Comparison of ENCODE assay signal across 9 mouse cellular contexts in genomic region chr5:34543114-34543513, GRCm38 (mm10). TPM values are rescaled to one million over a fixed set of nuclear protein-coding genes. Genes with fewer than 3 reads are reported as not detected.
DNase-seq lines count a peak whose midpoint lies in the region; ATAC-seq and TF ChIP-seq lines count a peak whose summit lies in the region.
"Had no signal": no experiment of that assay in that cellular context is flagged by ENCODE, and none has a peak within 500 bp of the region (broad histone marks: within the 10 kb centered on the region; RNA-seq: fewer than 3 reads in every experiment).

No protein-coding gene starts in this region.

- 70% methylated on average over 4 of the region's 4 CpGs for WGBS in hindbrain, postnatal 0 days

- H3K4me3 ChIP-seq in G1E (ENCODE audit: low read depth, low read length) = peak overlapping the region; percentile 58
- H3K4me3 ChIP-seq in hindbrain, postnatal 0 days (ENCODE audit: low read length) = no peak overlapping the region

- no peak overlapping the region for H3K9ac ChIP-seq in hindbrain, postnatal 0 days (replicated peaks; ENCODE audit: low read length)

- ATAC-seq in G1E (ENCODE audit: extremely low read depth, insufficient number of reproducible peaks, low FRiP score, poor library complexity, severe bottlenecking) = peak; percentile 54
- no peak for ATAC-seq in hindbrain, postnatal 0 days

- DNase-seq in B cell, adult 2 months = peak; percentile 44 to 52
- DNase-seq in G1E (ENCODE audit: low spot score) = peak; percentile 52
- peak; percentile 27 for DNase-seq in heart, postnatal 4 days
- peak; percentile 54 to 60 for DNase-seq in lung, postnatal 4 days
- DNase-seq in hindbrain, postnatal 0 days (ENCODE audit: low spot score) = no peak
- DNase-seq in retina, postnatal 1 day = no peak
- DNase-seq in layer of hippocampus, adult 18-20 months (ENCODE audit: low spot score in 2 of 2) = no peak
- no peak for DNase-seq in cerebellum, adult 18-20 months
- DNase-seq: cerebellum, adult 11 months had no signal

- TF ChIP-seq CTCF in G1E (IDR thresholded peaks at IDR 0.05; ENCODE audit: low read depth, low read length) = no peak
- no peak for TF ChIP-seq CTCF in hindbrain, postnatal 0 days (IDR thresholded peaks at IDR 0.05; ENCODE audit: low read depth)

- H3K36me3 ChIP-seq in G1E (replicated peaks) = no peaks in the 10 kb centered on the region
- no peaks in the 10 kb centered on the region for H3K36me3 ChIP-seq in hindbrain, postnatal 0 days (ENCODE audit: insufficient read depth, low read length)

- H3K9me3 ChIP-seq in G1E (replicated peaks) = no peaks in the 10 kb centered on the region
- no peaks in the 10 kb centered on the region for H3K9me3 ChIP-seq in hindbrain, postnatal 0 days (ENCODE audit: low read length)

- no peak overlapping the region for H3K4me2 ChIP-seq in hindbrain, postnatal 0 days (ENCODE audit: low read depth, low read length)

- H3K27ac ChIP-seq in hindbrain, postnatal 0 days = no peak overlapping the region

- H3K4me1 ChIP-seq in G1E (ENCODE audit: insufficient read depth, low read depth, low read length) = peaks cover 27% of the 10 kb centered on the region
- no peaks in the 10 kb centered on the region for H3K4me1 ChIP-seq in hindbrain, postnatal 0 days (ENCODE audit: insufficient read depth, low read length)

- H3K27me3 ChIP-seq in G1E (ENCODE audit: insufficient read depth, low read length) = peaks cover 53% of the 10 kb centered on the region
- no peaks in the 10 kb centered on the region for H3K27me3 ChIP-seq in hindbrain, postnatal 0 days (ENCODE audit: insufficient read depth, low read length)

RNA-seq across cellular contexts. Expression of gene Sh3bp2, which starts 17.5 kb away (rescaled TPM):
- total RNA-seq in G1E (2014; fragmentation: Nextera tagmentation) (2.2 and 3.1 TPM in 2 replicates), G1E (2017) (3.5 and 5.6 TPM in 2 replicates)
- polyA plus RNA-seq in G1E (2012) = 5.7 and 6.7 TPM in 2 replicates
- total RNA-seq in heart, postnatal 4 days (2021) = 1 to 10 TPM; 6.1 to 7.9 TPM
- 29.8 and 37.7 TPM in 2 replicates for total RNA-seq in hindbrain, postnatal 0 days (2014; rRNA removed)
- polyA plus RNA-seq in hindbrain, postnatal 0 days (2015; fragmentation: Nextera tagmentation; extraction: Ambion mirVana) = 12.0 and 14.1 TPM in 2 replicates
- 1 to 10 TPM; 3.9 to 5.2 TPM for total RNA-seq in layer of hippocampus, adult 18-20 months (2021)

RNA-seq across cellular contexts. Expression of gene Tnip2, which starts 29.3 kb away (rescaled TPM):
- total RNA-seq in G1E (2014; fragmentation: Nextera tagmentation) (5.4 and 11.1 TPM in 2 replicates), G1E (2017) (17.1 and 19.6 TPM in 2 replicates)
- polyA plus RNA-seq in G1E (2012) = 4.8 and 4.9 TPM in 2 replicates
- 10 to 100 TPM in 1 of 2 experiments, 1 to 10 TPM in 1; 8.8 to 10.3 TPM for total RNA-seq in heart, postnatal 4 days (2021)
- total RNA-seq in hindbrain, postnatal 0 days (2014; rRNA removed) = 11.1 and 12.8 TPM in 2 replicates
- 14.1 and 14.5 TPM in 2 replicates for polyA plus RNA-seq in hindbrain, postnatal 0 days (2015; fragmentation: Nextera tagmentation; extraction: Ambion mirVana)
- 10 to 100 TPM; 22.9 to 24.3 TPM for total RNA-seq in layer of hippocampus, adult 18-20 months (2021)

RNA-seq across cellular contexts. Expression of gene Add1, which starts 30.4 kb away (rescaled TPM):
- 147 and 158 TPM in 2 replicates for total RNA-seq in G1E (2014; fragmentation: Nextera tagmentation)
- total RNA-seq in G1E (2017) = 95.2 and 103 TPM in 2 replicates
- polyA plus RNA-seq in G1E (2012) = 257 TPM in 2 replicates
- total RNA-seq in heart, postnatal 4 days (2021) = 100 to 1,000 TPM; 202 to 209 TPM
- total RNA-seq in hindbrain, postnatal 0 days (2014; rRNA removed) = 272 and 279 TPM in 2 replicates
- 165 and 166 TPM in 2 replicates for polyA plus RNA-seq in hindbrain, postnatal 0 days (2015; fragmentation: Nextera tagmentation; extraction: Ambion mirVana)
- 100 to 1,000 TPM; 452 to 467 TPM for total RNA-seq in layer of hippocampus, adult 18-20 months (2021)

Comparison
In these comparisons a context has a peak if more than half of its experiments do, and no peak if none do; other contexts are left out.
1. DNase-seq: peak in B cell, adult 2 months (2 of 2), G1E (single experiment), heart, postnatal 4 days (single experiment) and lung, postnatal 4 days (2 of 2); none in hindbrain, postnatal 0 days (single experiment), retina, postnatal 1 day (single experiment), layer of hippocampus, adult 18-20 months (0 of 2) and cerebellum, adult 18-20 months (0 of 2).